Mouse (Mus musculus): ENCODE results near the gene Chmp4b. TPM values are rescaled to one million over a fixed set of nuclear protein-coding genes. Genes with fewer than 3 reads are reported as not detected.

Chmp4b gene
- polyA plus RNA-seq, 1 experiment from 2014 or later: 22.5 TPM

- no peaks in the 10 kb centered on the region; the same call in 1 of the 2 replicates for H3K36me3 ChIP-seq (ENCODE audit: control insufficient read depth, insufficient read depth)
- H3K4me3 ChIP-seq (ENCODE audit: low read length): no peak overlapping the region
- no peaks in the 10 kb centered on the region for H3K9me3 ChIP-seq (replicated peaks; ENCODE audit: control insufficient read depth, low read length)
- no peak overlapping the region for H3K27ac ChIP-seq (ENCODE audit: low read length)
- peak overlapping the region; percentile 56 for H3K4me2 ChIP-seq (ENCODE audit: low read depth, low read length)
- H3K9ac ChIP-seq (ENCODE audit: low read length): no peak overlapping the region; the same call in 1 of the 2 replicates
- peaks cover 3% of the 10 kb centered on the region; the same call in 1 of the 2 replicates for H3K4me1 ChIP-seq (ENCODE audit: control insufficient read depth, insufficient read depth, low read length)
- 5% methylated on average over 17 of the region's 17 CpGs for WGBS
- no peaks in the 10 kb centered on the region for H3K27me3 ChIP-seq (ENCODE audit: control insufficient read depth, insufficient read depth, low read length)
- ATAC-seq (replicated peaks; ENCODE audit: extremely low read depth, insufficient read depth, low FRiP score): no peak; the same call in 1 of the 2 replicates
These were observed 51.3 kb downstream of the Chmp4b start for GRCm38 (mm10) chr2:154702637-154703315.

DNA sequence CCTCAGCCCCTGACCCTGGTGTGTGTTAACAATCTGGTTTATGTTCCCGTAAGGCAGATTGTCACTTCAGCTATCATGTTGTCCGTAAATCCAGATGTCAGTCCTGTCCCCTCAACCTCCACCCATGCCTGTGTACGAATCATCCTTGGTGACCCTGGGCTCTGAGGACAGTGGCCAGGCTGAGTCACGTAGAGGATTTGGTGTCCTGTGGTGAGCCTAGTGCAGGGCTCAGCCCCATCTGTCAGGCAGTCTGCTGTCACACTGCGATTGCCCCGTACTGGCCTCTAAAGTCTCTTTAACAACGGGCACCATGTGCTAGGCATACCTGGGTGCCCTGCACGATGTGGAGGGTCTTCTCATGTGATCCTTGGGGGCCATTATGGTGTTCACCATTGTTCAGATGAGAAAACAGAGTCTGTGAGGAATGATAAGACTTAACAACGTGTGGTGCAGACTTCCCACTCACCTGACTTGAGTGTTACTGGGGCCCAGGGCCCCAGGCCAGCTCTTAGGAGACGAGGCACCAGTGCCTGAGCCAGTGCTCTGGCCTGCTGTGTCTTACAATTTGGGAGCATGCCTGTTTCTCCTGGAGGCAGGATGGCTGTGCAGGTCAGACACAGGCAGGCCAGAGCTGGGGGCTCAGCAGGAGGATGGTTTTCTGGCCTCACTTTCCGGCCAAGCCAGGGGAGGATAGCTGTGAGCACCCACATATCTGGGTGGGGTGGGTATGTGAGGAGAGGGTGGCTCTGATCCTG, 55.2 kb downstream of the Chmp4b start:
- H3K9ac ChIP-seq (ENCODE audit: low read length): no peak overlapping the region
- no peak overlapping the region for H3K4me2 ChIP-seq (ENCODE audit: low read depth, low read length)
- no peaks in the 10 kb centered on the region for H3K27me3 ChIP-seq (ENCODE audit: control insufficient read depth, insufficient read depth, low read length)
- no peaks in the 10 kb centered on the region for H3K36me3 ChIP-seq (ENCODE audit: control insufficient read depth, insufficient read depth)
- no peak overlapping the region for H3K4me3 ChIP-seq (ENCODE audit: low read length)
- WGBS: 61% methylated on average over 11 of the region's 11 CpGs
- no peaks in the 10 kb centered on the region for H3K9me3 ChIP-seq (replicated peaks; ENCODE audit: control insufficient read depth, low read length)
- ATAC-seq (replicated peaks; ENCODE audit: extremely low read depth, insufficient read depth, low FRiP score): no peak
- peaks cover 4% of the 10 kb centered on the region; the same call in 1 of the 2 replicates for H3K4me1 ChIP-seq (ENCODE audit: control insufficient read depth, insufficient read depth, low read length)
- H3K27ac ChIP-seq (ENCODE audit: low read length): no peak overlapping the region

DNA sequence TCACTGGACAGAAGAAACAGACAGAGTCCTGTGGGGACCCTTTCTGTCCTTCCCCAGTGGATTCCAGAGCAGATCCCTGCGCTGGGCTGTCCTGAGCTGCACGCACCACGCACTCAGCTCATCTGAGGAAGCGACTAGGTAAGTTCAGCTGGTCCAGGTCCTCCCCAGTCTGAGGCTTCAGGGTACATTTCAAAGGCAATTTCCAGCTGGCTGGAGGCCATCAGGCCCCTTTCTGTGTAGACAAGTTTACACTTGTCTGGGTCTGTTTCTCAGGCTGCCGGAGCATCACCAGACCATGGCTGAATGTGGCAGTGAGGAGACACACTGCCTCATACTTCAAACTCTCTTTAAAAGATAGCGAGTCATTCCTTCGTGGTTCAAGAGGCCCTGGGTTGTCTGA, 55.8 kb downstream of the Chmp4b start:
- no peak overlapping the region for H3K9ac ChIP-seq (ENCODE audit: low read length)
- H3K4me1 ChIP-seq (ENCODE audit: control insufficient read depth, insufficient read depth, low read length): peaks cover 4% of the 10 kb centered on the region; the same call in 1 of the 2 replicates
- H3K4me3 ChIP-seq (ENCODE audit: low read length): no peak overlapping the region
- no peak for ATAC-seq (replicated peaks; ENCODE audit: extremely low read depth, insufficient read depth, low FRiP score)
- H3K27ac ChIP-seq (ENCODE audit: low read length): no peak overlapping the region
- H3K36me3 ChIP-seq (ENCODE audit: control insufficient read depth, insufficient read depth): no peaks in the 10 kb centered on the region
- WGBS: 62% methylated on average over 7 of the region's 7 CpGs
- no peaks in the 10 kb centered on the region for H3K9me3 ChIP-seq (replicated peaks; ENCODE audit: control insufficient read depth, low read length)
- no peak overlapping the region for H3K4me2 ChIP-seq (ENCODE audit: low read depth, low read length)
- H3K27me3 ChIP-seq (ENCODE audit: control insufficient read depth, insufficient read depth, low read length): no peaks in the 10 kb centered on the region

GRCm38 (mm10) chr2:154707830-154708385, 56.4 kb downstream of the Chmp4b start:
- WGBS: 60% methylated on average over 7 of the region's 7 CpGs
- H3K27me3 ChIP-seq (ENCODE audit: control insufficient read depth, insufficient read depth, low read length): no peaks in the 10 kb centered on the region
- H3K4me1 ChIP-seq (ENCODE audit: control insufficient read depth, insufficient read depth, low read length): peaks cover 4% of the 10 kb centered on the region; the same call in 1 of the 2 replicates
- H3K9ac ChIP-seq (ENCODE audit: low read length): no peak overlapping the region
- H3K4me2 ChIP-seq (ENCODE audit: low read depth, low read length): no peak overlapping the region
- no peak overlapping the region for H3K4me3 ChIP-seq (ENCODE audit: low read length)
- H3K36me3 ChIP-seq (ENCODE audit: control insufficient read depth, insufficient read depth): no peaks in the 10 kb centered on the region
- no peaks in the 10 kb centered on the region for H3K9me3 ChIP-seq (replicated peaks; ENCODE audit: control insufficient read depth, low read length)
- no peak for ATAC-seq (replicated peaks; ENCODE audit: extremely low read depth, insufficient read depth, low FRiP score)
- H3K27ac ChIP-seq (ENCODE audit: low read length): no peak overlapping the region

GRCm38 (mm10) chr2:154711701-154712100, 60.2 kb downstream of the Chmp4b start:
- 60% methylated on average over 3 of the region's 3 CpGs for WGBS
- Histone ChIP-seq H3K9ac (ENCODE audit: low read length) (no peak overlapping the region), H3K4me1 (ENCODE audit: control insufficient read depth, insufficient read depth, low read length) (peaks cover 4% of the 10 kb centered on the region; the same call in 1 of the 2 replicates), H3K36me3 (ENCODE audit: control insufficient read depth, insufficient read depth) (no peaks in the 10 kb centered on the region), H3K4me2 (ENCODE audit: low read depth, low read length) (no peak overlapping the region), H3K4me3 (ENCODE audit: low read length) (no peak overlapping the region), H3K27ac (ENCODE audit: low read length) (no peak overlapping the region), H3K9me3 (replicated peaks; ENCODE audit: control insufficient read depth, low read length) (no peaks in the 10 kb centered on the region), H3K27me3 (ENCODE audit: control insufficient read depth, insufficient read depth, low read length) (no peaks in the 10 kb centered on the region)
- ATAC-seq (replicated peaks; ENCODE audit: extremely low read depth, insufficient read depth, low FRiP score): no peak

DNA sequence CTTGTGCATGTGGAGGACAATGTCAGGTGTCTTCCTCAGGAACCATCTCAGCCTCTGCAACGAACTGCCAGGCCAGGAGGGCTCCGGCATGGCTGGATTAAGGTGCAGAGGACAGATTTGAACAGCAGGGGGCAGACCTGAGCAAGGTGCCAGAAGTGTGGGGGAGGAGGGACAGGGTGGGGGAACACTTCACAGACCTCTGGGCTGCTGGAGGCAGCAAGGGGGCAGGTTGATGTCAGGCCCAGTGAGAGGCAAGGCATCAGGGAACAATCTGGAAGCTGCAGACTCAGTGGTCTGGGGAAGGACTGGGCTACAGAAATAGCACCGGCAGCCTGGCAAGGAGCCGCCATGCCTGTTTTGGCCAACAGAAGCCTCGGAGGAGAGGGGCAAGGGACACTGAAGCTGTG, 60.8 kb downstream of the Chmp4b start:
- Histone ChIP-seq H3K27ac (ENCODE audit: low read length) (no peak overlapping the region), H3K27me3 (ENCODE audit: control insufficient read depth, insufficient read depth, low read length) (no peaks in the 10 kb centered on the region), H3K36me3 (ENCODE audit: control insufficient read depth, insufficient read depth) (no peaks in the 10 kb centered on the region), H3K4me2 (ENCODE audit: low read depth, low read length) (peak overlapping the region; percentile 26; the same call in 1 of the 2 replicates), H3K4me1 (ENCODE audit: control insufficient read depth, insufficient read depth, low read length) (peaks cover 4% of the 10 kb centered on the region; the same call in 1 of the 2 replicates), H3K9ac (ENCODE audit: low read length) (no peak overlapping the region), H3K4me3 (ENCODE audit: low read length) (no peak overlapping the region), H3K9me3 (replicated peaks; ENCODE audit: control insufficient read depth, low read length) (no peaks in the 10 kb centered on the region)
- 23% methylated on average over 5 of the region's 5 CpGs for WGBS
- ATAC-seq (replicated peaks; ENCODE audit: extremely low read depth, insufficient read depth, low FRiP score): 0 out of 2 replicates have a peak, but pooled peaks have one; percentile 26

GRCm38 (mm10) chr2:154713083-154713482, 61.6 kb downstream of the Chmp4b start:
- no peak overlapping the region for H3K27ac ChIP-seq (ENCODE audit: low read length)
- no peak for ATAC-seq (replicated peaks; ENCODE audit: extremely low read depth, insufficient read depth, low FRiP score)
- H3K36me3 ChIP-seq (ENCODE audit: control insufficient read depth, insufficient read depth): no peaks in the 10 kb centered on the region
- H3K27me3 ChIP-seq (ENCODE audit: control insufficient read depth, insufficient read depth, low read length): no peaks in the 10 kb centered on the region
- no peaks in the 10 kb centered on the region for H3K4me1 ChIP-seq (ENCODE audit: control insufficient read depth, insufficient read depth, low read length)
- no peak overlapping the region for H3K9ac ChIP-seq (ENCODE audit: low read length)
- no peak overlapping the region for H3K4me3 ChIP-seq (ENCODE audit: low read length)
- H3K9me3 ChIP-seq (replicated peaks; ENCODE audit: control insufficient read depth, low read length): no peaks in the 10 kb centered on the region
- WGBS: 46% methylated on average over 6 of the region's 6 CpGs
- H3K4me2 ChIP-seq (ENCODE audit: low read depth, low read length): no peak overlapping the region

DNA sequence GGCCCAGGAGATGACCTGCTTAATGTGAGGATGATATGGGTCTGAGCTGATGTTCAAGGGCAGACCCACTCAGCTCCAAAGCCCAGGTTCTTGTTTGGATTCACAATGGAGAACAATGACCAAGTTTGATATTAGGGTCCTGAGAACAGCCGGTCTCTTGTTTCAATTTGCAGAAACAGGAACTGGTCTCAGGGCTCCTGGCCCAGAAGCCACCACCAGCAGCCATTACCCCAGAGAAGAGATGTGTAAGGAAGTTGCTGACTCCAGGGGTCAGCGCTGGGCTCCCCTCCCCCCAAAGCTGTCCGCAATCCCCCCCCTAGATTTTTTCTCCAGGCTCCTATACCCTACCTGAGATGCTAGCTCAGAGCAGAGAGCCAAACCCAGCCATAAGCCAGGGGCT, 62.5 kb downstream of the Chmp4b start:
- H3K4me1 ChIP-seq (ENCODE audit: control insufficient read depth, insufficient read depth, low read length): no peaks in the 10 kb centered on the region
- H3K36me3 ChIP-seq (ENCODE audit: control insufficient read depth, insufficient read depth): no peaks in the 10 kb centered on the region
- no peak for ATAC-seq (replicated peaks; ENCODE audit: extremely low read depth, insufficient read depth, low FRiP score)
- H3K4me2 ChIP-seq (ENCODE audit: low read depth, low read length): no peak overlapping the region
- H3K9ac ChIP-seq (ENCODE audit: low read length): no peak overlapping the region
- no peak overlapping the region for H3K4me3 ChIP-seq (ENCODE audit: low read length)
- H3K27ac ChIP-seq (ENCODE audit: low read length): no peak overlapping the region
- no peaks in the 10 kb centered on the region for H3K9me3 ChIP-seq (replicated peaks; ENCODE audit: control insufficient read depth, low read length)
- WGBS: 62% methylated on average over 3 of the region's 3 CpGs
- H3K27me3 ChIP-seq (ENCODE audit: control insufficient read depth, insufficient read depth, low read length): no peaks in the 10 kb centered on the region

- Histone ChIP-seq H3K27me3 (ENCODE audit: control insufficient read depth, insufficient read depth, low read length) (no peaks in the 10 kb centered on the region), H3K9me3 (replicated peaks; ENCODE audit: control insufficient read depth, low read length) (no peaks in the 10 kb centered on the region), H3K36me3 (ENCODE audit: control insufficient read depth, insufficient read depth) (no peaks in the 10 kb centered on the region), H3K4me2 (ENCODE audit: low read depth, low read length) (no peak overlapping the region), H3K9ac (ENCODE audit: low read length) (no peak overlapping the region), H3K27ac (ENCODE audit: low read length) (no peak overlapping the region), H3K4me3 (ENCODE audit: low read length) (no peak overlapping the region), H3K4me1 (ENCODE audit: control insufficient read depth, insufficient read depth, low read length) (no peaks in the 10 kb centered on the region)
- WGBS: 67% methylated on average over 4 of the region's 4 CpGs
- no peak for ATAC-seq (replicated peaks; ENCODE audit: extremely low read depth, insufficient read depth, low FRiP score)
These were observed 65.1 kb downstream of the Chmp4b start for GRCm38 (mm10) chr2:154716586-154716985.
